Mouse (Mus musculus): ENCODE measurements around the gene Anapc10.
"Not testable (repeated sequence)": the region's sequence is repeated elsewhere in the genome, so short reads cannot be mapped to it uniquely, and the experiment has no call there.

Anapc10 gene

DNA sequence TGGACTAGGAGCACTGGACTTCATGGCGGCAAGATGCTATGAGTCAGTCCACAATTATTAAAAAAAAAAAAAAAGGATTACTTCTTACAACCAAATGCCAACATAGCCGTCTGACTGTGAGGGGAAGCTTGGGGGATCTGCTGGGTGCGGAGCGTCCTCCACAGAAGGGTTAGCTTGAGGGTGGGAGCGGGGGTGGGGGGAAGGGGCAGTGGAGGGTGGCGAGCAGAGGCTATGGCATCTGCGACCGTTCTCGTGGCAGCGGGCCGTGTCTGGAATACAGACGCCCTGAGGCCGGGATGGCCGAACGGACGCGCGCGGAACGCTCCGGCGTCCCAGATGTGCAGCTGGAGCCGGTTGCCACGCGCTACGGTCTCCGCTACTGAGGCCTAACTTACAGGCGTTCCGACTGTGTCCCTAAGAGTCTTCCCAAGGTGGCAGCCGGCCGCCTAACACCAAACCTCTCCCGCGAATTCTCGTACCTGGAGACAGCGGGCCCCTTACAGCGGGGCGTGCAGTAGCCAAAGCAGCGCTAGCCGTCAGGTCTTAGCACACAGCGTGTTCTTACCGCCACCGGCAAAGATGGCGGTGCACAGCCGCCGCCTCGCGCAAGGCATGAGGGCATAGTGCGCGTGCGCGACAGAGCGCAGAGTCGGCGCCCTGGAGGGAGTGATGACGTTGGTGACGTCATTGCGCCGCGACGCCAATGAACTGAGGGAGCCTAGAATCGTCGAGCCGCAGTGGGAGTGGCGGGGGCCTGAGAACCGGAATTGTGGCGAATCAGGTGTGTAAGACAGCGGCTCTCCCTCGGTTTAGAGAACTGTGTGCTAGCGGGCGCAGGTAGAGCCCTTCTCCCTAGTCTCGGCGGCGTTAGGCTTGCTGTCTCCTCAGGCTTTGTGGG lies at the start of gene Anapc10, which contains the start of gene Abce1:
Gene Anapc10 (plus strand): TSS at position 757 of the 898 bp plus-strand sequence.
Gene Abce1 (minus strand): TSS at position 677 of the 898 bp plus-strand sequence.
- CTCF ChIA-PET, result interaction anchor here (0.5 kb wide), 1 partner anchor 30 kb away, joined by 3 read pairs; no protein-coding TSS in a partner anchor

- CTCF ChIA-PET, result no interaction called here
Measured at GRCm38 (mm10) chr8:79676461-79676860, 35.2 kb upstream of the Anapc10 start.

DNA sequence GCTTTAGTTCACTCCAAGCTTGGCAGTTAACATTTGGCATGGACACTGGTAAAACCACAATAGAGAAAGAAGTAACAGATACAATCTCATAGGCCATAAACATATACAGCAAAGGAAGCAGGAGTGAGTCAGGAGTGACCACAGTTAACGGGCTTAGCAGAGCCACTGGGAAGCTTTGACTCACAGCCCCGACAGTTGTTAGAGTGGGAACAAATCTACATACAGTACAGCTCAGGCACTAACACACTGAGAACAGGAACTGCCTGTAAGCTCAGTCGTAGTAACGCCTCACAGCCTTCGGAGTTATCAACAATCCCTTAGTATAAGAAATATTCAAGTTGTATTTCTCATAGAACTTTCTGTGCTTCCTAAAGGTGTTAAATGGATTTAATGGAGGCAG lies 32.6 kb upstream of the Anapc10 start:
- CTCF ChIA-PET, result no interaction called here

DNA sequence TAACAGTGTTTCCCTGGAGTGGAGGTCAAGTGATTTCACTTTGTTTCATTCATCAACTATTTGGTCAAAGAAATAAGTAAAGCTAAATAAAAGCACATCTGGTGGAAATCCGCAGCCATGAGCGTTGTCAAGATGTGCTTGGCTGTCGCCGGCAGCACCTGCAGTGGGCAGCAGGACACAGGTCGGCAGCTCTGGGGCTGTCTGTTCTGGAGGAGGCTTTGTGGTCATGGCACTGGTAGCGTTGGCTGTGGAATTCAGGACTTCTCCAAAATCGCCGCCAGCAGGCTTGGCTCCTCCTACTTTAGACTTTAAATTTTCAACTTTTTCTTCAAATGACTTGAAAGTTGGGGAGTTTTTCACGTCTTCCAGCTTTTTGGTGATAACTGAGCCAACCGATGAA lies 31.5 kb upstream of the Anapc10 start:
- CTCF ChIA-PET, result not testable (repeated sequence)

DNA sequence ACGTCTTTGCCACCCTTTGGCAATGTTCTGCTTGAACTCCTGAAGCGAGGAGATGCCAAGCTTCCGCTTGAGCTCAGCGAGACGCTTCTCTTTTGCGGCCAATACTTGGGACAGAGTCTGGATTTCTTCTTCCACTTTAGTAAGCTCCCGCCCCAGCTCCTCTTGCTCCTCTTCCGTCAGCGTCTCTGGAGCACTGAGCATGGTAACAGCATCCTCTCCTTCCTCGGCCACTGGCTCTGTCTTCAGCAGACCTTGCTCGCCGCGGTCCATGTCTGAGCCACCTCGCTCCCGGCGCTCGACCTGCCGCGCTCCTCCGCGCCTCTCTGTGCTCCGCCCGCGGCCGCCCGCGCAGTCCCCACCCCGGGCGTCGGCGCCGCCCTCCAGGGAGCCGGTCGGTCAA lies 31.1 kb upstream of the Anapc10 start:
- CTCF ChIA-PET, result no interaction called here

GRCm38 (mm10) chr8:79680965-79681364 lies 30.7 kb upstream of the Anapc10 start:
- CTCF ChIA-PET, result no interaction called here

- CTCF ChIA-PET, result not testable (repeated sequence)
Measured at GRCm38 (mm10) chr8:79685927-79686326, 25.7 kb upstream of the Anapc10 start.

DNA sequence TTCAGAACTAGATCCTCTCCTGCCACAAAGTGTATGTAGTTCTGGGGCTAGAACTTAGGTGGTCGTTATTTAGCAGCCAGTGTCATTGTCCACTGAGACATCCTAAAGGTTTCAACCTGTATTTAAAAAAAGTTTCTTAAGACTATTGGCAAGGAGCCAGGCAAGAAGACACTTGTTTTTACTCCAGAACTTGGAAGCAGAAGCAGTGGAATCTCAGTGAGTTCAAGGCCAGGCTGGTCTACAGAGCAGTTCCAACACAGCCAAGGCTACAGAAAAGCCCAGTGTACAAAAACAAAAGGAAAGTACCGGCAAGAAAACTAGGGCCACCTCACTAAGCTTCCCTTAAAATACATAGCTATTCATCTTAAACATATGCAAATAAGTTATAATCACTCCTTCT lies 19.1 kb upstream of the Anapc10 start:
- CTCF ChIA-PET, result no interaction called here

GRCm38 (mm10) chr8:79706687-79707086 lies 4.9 kb upstream of the Anapc10 start:
- CTCF ChIA-PET, result no interaction called here

DNA sequence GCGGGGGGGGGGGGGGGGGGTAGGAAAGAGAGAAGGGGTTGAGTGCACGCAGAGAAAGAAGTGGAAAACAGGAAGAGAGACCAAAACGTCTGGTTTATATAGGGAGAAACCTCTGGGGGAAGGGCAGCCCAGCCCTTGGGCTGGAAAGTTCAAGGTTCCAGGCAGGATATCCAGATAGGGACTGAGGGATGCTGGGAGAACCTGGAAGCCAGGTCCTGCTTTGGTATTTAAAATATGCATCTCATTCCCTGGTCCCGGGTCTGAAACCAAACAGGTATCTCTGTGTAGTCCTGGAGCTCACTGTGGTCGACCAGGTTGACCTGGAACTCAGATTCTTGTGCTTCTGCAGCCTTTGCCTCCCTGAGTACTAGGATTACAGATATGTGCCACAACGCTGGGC lies 1.1 kb downstream of the Anapc10 start:
- CTCF ChIA-PET, result no interaction called here

- CTCF ChIA-PET, result no interaction called here
Measured at GRCm38 (mm10) chr8:79721537-79721936, 9.9 kb downstream of the Anapc10 start.

DNA sequence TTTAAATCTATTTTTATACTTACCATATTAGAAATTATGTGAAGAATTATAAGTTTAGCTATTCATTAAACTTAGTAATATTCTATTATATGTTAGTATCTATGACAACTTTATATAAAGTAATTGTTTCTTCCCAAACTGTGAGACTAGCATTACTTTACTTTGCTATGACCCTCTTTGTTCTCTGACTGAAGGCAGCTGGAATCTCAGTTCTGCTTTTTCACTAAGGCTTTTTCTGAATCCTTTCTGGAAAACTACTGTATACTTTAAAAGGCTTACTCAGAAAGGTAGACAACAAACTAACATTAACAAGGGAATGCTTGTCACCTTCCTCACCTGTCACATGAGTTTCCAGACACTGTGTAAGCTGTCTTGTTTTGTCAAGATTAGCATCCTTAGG lies 11.7 kb downstream of the Anapc10 start:
- CTCF ChIA-PET, result no interaction called here

DNA sequence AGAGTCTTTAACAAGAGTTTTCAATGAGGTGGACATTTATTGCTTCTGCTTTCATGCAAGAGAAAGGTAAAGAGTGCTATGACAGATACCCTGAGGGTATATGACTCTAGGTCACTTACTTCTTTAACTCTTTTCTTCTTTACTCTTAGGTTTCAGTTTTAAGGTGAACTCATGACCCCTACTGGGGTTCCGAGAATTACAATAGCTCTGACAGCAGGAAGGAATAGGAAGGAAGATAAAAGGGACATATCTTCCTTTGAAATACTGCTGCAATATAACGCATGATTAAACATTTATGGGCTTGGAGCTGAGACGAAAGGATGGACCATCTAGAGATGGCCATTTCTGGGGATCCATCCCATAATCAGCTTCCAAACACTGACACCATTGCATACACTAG lies 13.0 kb downstream of the Anapc10 start:
- CTCF ChIA-PET, result no interaction called here

DNA sequence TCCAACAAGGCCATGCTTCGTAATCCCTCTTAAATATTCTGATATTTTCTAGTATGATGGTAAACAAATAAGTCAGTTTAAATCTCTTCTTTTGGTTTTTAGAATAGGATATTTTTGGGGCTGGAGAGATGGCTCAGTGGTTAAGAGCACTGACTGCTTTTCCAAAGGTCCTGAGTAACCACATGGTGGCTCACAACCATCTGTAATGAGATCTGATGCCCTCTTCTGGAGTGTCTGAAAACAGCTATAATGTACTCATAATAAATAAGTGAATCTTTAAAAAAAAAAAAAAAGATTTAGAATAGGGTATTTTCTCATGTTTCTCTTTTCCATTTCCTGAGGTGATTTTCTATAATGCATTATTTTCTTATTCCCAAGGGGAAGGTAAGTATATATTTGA lies 16.3 kb downstream of the Anapc10 start:
- CTCF ChIA-PET, result no interaction called here

- CTCF ChIA-PET, result no interaction called here
Measured at GRCm38 (mm10) chr8:79734304-79734703, 22.7 kb downstream of the Anapc10 start.

- CTCF ChIA-PET, result interaction anchor here (0.6 kb wide), 1 partner anchor 1079 kb away, joined by 4 read pairs; no protein-coding TSS in a partner anchor
Measured at GRCm38 (mm10) chr8:79748171-79748570, 36.6 kb downstream of the Anapc10 start.

DNA sequence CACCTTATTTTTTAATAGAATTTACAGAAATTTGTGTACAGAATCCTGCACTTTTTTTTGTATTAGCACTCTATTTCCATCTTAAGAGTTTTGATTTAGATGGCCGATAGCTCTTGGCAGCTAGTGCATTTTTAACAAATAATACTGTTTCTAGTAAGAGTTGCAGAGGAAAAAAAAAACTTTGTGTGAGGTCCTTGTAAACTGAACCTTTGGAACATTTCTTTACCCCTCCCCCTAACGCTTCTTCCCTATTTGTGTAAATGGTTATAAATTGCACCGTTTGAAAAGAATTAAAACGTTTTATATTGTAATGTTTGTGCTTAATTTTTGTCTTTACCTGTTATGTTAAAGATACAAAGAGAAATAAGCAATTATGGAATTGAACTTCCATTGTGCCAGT lies 37.0 kb downstream of the Anapc10 start:
- CTCF ChIA-PET, result no interaction called here

- CTCF ChIA-PET, result no interaction called here
Measured at GRCm38 (mm10) chr8:79750305-79750704, 38.7 kb downstream of the Anapc10 start.

- CTCF ChIA-PET, result not testable (repeated sequence)
Measured at GRCm38 (mm10) chr8:79794873-79795272, 83.3 kb downstream of the Anapc10 start.

DNA sequence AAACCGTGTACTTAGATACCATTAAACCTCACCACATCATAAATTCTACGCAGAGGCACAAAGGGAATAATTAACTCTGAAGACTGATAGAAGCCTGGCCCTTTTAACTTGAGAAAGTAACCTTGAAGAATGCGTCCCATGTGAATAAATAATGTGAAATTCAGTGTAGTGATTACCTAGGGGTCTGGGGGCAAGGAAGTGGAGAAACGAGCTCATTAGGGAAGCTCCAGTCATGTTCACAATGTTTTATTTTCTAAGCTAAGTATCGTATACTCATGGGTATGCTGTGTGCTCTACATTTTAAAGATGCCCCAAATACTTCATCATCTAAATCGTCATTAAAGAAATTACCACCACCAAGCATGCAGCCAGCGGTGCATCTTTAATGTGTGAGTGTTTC lies 85.1 kb downstream of the Anapc10 start:
- CTCF ChIA-PET, result no interaction called here

GRCm38 (mm10) chr8:79804499-79804898 lies 92.9 kb downstream of the Anapc10 start:
- CTCF ChIA-PET, result no interaction called here

DNA sequence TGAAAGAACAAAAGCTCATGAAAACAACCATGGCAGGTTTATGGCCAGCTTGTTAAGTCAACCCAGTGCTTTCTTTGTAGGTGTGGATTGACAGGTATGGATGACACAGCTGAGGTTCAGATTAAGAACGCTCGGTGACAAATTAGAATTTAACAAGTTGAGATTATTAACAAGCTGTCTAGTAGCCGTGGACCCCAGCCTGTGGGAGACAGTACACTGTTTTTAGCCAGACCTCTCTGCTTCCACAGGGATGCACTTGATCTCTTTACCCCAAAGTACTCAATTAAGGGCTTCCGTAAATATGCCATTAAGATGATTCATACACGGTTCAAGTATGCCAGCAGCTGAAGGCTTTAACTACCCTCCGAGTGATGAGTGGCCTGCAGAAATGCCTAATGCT lies 95.4 kb downstream of the Anapc10 start:
- CTCF ChIA-PET, result no interaction called here

DNA sequence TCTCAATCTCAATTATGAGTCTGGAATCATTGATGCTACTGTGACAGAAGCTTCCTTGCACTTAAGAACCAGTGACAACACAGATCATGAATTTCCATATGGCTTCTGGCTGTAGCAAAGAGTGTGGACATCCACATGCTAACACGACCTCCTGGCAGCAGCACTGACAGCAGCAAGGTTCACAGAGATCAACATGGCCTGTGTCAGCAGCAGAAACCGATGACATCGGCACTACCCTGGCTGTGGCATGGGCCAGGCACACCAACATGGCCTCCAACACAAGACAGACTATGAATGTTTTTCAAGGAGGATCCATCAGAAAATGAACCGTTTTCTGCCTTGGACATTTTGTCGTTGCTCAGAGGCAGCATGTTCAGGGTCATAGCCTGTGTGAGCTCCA lies 114.9 kb downstream of the Anapc10 start:
- CTCF ChIA-PET, result no interaction called here
